Mouse (Mus musculus): ENCODE measurements around the gene Chpf.

DNA sequence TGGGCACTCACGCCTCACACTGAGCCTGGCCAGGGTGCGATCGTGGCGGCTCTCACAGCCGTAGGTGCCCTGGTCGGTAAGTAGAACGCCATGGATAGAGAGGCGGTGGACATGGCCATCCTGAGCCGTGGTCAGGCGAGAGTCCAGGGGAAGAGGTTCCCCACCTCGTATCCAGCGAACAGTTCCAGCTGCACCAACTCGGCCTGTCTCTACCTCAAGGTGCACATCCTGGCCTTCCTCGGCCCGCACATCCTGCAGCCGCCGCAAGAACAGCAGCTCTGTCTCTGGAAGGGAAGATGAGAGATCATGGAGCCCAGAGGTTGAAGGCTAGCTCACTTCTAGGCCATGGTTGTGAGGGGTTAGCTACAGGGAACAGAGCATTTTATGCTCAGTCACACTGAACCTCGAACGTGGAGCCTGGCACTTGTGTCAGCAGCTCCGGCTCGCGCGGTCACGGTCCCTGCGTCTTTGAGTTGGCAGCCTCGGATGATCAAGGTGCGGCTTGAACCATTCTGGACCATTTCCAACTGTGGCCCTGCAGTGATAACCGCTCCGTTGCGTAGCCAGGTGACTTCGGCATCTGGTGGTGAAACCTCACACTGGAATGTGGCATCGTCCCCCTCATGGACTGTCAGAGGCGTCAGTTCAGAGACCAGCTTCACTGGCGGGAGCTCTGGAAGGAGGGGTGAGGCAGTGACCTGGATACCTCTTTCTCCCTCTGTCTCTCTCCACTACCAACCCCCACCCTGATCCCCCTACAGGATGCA is 11.9 kb upstream of the Chpf start:
- no peak for TF ChIP-seq POLR2A (IDR thresholded peaks at IDR 0.05; ENCODE audit: insufficient read depth, low read depth, low read length)
- no peak for TF ChIP-seq CTCF (IDR thresholded peaks at IDR 0.05)
